Mouse (Mus musculus) induced T-regulatory cell, adult 2 months (primary cell): ENCODE measurements around the gene Tial1.

ENCODE experiments used
- DNase-seq: peaks from one replicate; pipeline ENCODE4 v3.0.0-alpha.2; 2012; ENCODE audit warnings: low read depth

Tial1 gene

DNA sequence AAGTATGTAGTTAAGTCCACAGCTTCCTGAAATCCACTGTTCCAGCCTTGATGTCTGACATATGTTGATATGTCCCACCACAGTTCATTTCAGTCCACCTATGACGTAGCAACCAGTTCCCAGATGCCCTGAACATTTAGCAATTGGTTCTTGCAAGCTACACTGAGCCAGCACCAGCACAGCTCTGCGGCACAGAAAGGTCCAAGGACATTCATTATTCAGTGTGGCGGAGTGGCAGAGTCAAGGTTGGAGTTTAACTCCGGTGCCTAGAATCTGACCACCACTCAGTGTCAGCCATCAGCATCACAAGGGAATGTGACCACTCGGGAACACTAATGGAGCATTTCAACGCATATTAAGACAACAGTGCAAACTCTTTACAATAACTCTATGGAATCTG lies 44.9 kb downstream of the Tial1 start:
- no peak for DNase-seq

DNA sequence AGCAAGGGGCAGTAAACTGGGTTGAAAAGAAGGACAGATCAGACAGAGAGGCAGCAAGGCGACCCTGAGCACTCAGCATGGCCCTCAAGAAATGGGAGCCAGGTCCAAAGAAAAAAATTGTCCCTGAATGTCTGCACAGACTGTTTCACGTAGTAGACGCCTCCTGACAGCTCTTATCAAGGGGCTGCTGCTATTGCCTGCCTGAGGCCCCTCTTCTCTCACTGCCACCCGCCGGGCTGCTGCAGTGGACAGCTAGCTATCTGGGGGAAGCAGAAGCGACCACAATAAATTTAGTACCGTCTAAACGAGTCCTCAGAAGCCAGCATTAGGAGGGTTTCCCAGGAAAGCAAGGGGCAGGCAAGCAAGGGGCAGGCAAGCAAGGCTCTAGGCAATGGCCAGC lies 47.1 kb downstream of the Tial1 start:
- DNase-seq = no peak

DNA sequence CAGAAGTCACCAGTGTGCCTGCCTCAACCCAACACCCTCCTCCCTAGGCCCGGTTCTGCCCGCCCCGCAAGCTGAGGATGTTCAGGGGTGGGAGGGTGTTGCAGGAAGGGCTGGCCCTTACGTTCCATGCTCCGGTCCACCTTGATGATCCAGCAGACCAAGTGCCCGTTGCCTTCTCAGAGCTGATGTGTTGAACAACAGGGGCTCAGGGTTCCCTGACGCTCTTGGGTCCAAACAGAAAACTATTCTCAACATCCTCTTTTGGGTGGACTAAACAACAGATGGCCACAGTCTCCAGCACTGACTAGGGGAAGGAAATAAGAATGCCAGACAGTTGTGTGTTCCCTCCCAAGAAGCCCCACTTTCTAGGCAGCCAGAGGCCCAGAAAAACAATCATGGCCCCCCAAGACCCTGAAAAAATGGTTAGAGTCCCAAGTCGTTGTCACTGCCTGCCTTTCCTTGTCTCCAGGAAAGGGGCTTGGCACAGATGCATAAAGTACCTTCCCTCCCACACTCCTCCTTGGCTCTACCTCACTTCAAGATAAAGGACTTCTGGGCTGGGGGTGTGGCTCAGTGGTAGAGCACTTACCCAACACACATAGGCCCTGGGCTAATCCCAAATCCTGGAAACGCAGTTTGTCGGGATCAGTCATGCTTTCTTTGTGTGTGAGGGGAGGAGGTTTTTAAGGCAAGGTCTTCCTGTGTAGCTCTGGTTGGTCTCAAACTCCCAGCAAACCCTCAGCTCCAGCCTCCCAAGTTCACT lies 49.3 kb downstream of the Tial1 start:
- DNase-seq = no peak

DNA sequence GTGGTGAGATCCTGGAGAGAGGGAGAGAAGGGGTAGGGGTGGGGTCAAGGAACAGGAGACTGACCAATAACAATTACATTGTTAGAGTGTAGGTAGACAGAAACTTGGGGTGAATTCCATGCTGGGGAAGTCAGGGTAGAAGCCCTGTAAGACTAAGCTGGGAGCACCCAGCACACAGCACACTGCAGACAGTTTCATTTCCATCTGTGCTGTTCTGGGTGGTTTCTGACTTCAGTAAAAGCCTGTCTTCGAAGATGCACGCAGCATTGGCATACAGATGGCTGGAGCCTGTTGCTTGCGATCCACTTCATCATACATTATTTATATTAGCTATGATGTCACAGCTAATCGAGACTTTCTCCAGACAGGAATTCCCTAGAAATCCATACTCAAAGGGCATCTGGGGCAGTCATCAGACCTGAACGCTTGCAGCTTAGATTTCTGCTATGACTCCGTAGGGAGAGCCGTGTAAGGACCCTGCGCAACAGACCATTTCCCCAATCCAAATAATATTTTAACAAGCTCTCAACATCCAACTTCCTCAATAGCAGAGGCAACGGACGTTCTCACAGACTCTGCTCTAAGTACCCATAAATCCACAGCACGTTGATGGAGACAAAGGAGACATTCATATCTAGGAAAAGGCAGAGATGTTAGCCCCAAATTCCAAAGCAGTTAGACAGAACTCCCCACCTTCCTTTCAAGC lies 50.7 kb downstream of the Tial1 start:
- no peak for DNase-seq

DNA sequence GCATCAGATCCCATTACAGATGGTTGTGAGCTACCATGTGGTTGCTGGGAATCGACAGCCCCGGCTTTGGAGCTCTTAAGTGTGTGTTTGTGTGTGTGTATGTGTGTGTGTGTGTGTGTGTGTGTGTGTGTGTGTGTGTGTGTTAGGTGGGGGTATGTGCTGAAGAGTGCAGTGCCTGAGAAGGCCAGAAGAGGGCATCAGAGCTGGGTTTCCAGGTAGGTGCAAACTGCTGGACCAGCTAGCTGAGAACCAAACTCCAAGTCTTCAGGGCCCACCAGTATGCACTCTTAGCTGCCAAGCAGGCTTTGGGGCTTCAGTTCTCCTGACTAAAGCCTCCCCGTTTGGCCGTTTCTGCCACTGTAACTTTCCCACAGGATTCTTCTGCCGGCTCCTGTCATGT lies 53.3 kb downstream of the Tial1 start:
- peak; percentile 49 for DNase-seq

DNA sequence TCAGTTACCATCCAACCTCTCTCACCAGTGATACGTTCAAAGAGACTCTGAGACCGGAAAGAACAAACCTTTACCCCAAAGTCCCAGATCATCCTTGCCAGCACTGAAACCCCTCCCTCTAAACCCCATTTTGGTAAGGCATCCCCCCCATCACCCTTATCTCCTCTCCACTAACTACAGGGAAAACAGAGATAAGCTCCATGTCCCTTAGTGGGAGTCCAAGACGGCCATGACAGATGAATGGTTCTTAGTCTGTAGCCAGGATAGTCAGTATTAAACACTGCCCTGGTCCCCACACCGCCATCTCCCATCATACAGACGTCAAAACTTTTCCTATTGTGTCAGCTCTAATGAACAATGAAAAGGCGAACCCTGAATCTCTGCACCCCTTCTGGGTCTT lies 57.5 kb downstream of the Tial1 start:
- DNase-seq = no peak

DNA sequence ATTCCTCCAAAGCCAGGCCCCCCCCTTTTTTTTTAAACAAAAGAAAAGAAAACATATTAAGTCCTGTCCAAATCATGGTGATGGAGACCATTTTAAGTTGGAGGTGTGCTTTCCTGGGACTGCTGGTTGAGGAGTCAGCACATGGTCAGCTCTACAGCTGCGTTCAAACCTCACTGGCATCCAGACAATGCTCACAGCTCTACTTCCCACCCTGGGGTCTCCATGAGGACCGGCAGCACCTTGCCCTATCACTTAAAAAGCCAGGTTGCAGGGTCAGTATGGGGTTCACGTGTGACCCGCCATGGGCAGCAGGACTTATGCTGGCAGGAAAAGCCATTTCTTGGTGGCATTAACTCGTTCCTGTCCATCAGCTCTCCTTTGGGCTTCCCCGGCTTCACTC lies 57.9 kb downstream of the Tial1 start:
- no peak for DNase-seq

DNA sequence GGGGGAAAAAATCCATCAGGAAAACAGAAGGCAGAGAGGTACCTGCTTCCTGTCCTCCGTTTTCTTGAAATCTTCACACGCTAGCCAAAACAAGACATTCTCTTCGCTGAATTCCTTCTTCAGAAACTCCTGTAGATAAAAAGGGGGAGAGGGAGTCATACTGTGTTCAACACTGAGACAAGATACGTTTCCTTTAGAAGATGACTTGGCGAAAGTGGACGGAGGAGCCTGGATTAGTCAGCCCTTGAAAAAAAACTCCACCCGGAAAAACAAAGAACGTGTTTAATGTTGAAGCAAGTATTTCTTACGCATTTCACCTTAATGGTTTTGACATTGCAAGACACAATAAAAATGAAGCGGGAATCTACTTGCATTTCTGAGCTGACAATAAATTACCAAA lies 58.4 kb downstream of the Tial1 start:
- DNase-seq = no peak

DNA sequence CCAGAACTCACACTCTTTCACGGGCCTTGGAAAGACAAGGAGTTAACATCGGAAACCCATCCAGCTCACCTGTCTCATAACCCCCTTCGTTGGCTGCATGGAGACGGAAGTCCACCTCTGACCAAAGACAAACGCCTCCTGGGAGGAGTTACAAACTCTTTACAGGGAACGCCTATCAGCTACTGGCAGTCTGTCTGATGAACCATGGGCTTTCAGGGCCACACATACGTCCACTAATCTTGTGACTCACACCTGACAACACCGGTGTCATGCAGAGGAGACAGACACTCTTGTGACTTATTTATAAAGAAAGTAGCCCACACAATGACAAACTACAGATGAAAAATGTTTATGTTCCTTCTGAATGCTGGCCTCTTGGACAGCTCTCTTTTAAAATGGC lies 58.9 kb downstream of the Tial1 start:
- DNase-seq = no peak

DNA sequence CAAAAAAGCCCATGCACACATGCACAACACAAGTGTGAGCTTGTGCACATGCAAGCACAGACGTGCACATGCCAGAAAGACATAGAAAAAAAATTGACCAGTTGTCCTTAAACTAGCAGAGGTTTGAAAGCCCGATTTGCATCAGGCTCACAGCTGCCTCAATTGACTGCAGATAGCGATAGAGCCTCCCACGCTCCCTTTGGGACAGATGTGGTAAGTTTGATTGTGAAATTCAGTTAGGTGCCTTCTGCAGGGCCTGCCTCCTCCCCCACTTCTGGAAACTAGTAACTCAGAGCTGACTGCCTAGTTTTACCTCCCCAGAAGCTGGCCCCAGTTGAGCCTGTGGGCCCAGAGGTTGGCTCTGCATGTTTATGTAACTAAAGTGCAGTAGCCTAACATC lies 62.9 kb downstream of the Tial1 start:
- DNase-seq = peak; percentile 66

DNA sequence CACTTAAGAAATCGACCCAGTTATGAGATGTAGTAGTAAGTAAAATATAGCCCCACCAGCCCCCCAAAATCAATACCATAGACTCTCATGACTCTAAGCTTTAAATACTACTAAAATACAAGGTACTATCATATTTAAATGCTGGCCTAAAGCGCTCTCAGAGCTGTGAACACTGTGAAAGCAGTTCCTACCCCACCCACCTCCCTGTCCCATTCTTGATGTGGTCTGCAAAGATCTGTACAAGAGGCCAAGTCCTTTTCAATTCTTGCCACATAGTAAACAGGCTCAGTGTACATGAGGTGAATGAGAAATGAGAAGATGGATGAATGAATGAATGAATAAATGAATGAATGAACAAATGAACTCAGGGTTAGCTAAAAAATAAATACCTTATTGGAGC lies 64.5 kb downstream of the Tial1 start:
- no peak for DNase-seq

DNA sequence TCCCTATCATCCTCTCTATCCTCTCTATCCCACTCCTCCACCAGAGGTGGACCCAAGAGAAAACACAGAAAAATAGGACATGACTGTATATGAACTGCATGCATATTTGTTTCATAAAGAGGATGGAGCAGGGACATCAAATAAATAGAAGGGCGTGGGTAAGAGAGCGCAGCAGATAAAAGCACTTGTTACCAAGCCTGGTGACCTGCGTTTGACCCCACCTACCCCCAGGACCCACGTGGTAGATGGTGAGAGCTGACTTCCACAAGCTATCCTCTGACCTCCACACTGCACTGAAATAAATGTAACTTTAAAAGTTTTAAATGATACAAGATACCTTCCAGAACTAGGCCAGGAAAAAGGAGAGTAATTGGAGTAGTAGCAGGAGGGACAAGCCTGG lies 67.8 kb downstream of the Tial1 start:
- peak; percentile 52 for DNase-seq

DNA sequence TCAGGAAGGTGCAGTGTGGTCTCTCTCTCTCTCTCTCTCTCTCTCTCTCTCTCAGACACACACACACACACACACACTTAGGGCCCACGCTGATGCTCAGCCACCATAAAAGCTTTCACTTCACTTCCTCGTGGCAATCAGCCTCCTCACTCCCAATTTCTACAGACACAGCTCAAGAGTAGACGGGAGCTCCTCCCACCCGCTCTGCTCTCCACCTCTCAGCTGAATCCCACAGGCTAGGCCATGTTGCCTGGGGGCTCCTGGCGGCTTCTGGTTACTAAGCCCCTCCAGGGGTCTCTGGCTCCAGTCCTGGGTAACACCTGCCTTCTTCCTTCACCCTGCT lies 68.6 kb downstream of the Tial1 start:
- no peak for DNase-seq

DNA sequence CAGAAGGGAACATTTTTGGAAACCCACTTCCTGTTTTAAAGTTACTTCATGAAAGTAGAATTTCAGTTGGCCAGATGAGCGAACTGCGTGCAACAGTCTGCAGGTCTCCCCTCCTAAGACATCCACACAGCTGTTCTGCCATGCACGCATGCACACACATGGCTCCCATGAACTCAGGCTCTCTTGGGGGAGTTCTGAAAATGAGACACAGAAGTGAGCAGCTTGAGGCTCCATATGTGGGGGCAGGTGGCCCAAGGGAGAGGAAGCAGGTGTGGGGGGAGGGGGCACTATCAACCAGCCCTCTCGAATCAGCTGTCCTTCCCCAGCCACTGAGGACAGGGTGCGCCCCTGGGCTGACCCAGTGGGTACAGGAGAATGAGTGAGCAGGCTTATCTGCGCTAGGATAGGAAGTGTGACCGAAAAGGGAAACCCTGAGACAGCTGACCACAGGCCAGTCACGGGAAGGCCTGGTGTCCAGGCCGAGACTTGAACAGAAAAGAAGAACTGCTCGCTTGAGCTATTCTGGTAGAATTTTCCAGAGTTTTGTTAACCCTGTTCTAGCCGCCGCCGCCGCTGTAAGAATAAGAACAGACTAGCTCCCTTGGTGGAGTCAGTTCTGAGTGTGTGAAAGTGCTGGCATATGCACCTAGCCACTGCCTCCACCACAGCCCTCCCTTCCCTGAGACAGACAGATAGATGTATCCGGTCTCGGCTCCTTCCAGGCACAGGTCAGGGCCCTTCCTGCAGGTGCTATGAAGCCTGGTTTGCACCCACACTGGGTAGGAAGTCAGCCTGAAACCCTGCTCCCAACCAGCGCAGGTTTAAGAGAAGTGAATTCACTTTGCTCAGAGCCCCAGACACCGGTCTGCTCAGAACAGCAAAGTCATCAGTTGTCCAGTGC lies 69.2 kb downstream of the Tial1 start:
- DNase-seq = peak; percentile 82

DNA sequence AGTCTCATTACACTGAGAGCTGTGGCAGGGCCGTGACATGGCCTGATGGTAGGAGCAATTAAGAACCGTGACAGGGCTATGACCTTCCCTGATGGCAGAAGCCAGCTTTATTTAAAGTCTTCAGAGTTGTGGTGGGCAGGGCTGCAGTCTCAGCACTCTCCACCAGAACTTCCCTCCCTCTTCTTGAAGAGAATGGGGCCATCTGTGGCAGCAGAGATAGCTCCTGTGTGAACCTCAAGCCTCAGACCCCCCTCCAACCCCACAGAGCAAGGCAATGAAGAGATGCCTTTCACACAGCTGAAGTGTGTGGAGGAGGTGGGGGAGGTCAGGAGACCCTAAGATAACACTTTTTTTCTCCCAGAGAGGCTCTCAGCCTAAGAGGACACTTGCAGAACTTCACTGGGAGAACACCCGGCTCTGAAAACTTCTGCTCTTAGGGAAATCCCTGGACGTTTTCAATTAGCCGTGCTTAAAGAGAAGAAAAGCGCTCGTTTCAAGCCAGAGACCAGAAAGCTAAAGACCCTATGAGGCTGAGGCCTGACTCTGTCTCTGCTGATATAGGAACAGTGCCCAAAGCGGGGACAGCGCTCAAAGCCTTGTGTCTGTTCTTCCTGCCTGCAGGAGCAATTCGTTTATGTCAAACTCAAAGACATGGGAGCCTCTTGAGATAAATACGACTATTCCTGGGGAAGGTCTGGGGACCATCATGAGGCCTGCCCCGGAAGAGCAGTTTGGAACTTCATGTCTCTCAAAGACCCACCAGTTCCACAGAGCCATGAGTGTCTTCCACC lies 70.1 kb downstream of the Tial1 start:
- no peak for DNase-seq
